In the genomic region with DNA sequence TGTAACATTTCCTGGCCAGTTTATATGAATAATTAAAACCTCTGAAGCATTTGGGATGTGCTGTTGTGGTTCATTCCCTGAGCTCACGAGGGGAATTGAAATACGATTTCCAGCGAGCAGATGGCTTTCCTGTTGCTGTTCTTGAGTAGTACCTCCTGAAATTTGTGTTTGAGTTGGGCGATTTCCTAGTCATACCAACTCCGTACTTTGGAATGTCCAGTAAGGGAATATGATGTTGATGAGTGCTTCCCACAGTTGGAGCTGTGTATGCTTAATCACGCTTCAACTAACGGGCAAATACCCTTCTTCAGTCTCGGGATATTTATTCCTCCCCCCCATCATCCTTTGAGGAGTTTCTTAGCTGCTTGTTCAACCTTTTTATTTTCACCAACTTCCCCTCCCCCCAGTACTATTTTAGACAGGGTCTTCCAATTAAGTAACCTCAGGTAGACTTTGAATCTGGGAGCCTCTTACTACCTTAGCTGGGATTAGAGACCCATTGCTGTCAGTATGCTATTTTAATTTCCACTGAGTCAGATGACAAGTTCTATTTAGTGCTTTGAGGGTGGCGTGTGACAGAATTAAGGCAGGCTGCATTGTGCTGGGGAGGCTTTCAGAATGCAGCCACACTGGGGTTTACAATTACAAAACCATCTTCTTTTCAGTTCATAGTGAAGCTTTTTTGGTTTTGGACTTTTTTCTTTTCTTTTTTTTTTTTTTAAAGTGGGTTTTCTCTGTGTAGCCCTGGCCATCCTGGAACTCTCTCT, we compare ENCODE assay signal across 24 mouse cellular contexts.
A peak's percentile ranks its signal among the peaks of the same experiment; 100 is the strongest.
DNase-seq lines count a peak whose midpoint lies in the region; ATAC-seq and TF ChIP-seq lines count a peak whose summit lies in the region.
"Had no signal": no experiment of that assay in that cellular context is flagged by ENCODE, and none has a peak within 500 bp of the region (broad histone marks: within the 10 kb centered on the region; RNA-seq: fewer than 3 reads in every experiment).

No protein-coding gene starts in this region.

- H3K4me2 ChIP-seq in liver, embryonic 12.5 days, result no peak overlapping the region
- H3K4me2 ChIP-seq in CH12.LX (ENCODE audit: insufficient read depth, low read depth, poor library complexity, severe bottlenecking), result no peak overlapping the region
- H3K4me2 ChIP-seq: forebrain, embryonic 15.5 days; hindbrain, embryonic 14.5 days; intestine, embryonic 15.5 days had no signal

- H3K4me3 ChIP-seq in liver, adult 2 months (ENCODE audit: insufficient read depth, low read depth, low read length), result no peak overlapping the region
- no peak overlapping the region for H3K4me3 ChIP-seq in liver, embryonic 12.5 days
- H3K4me3 ChIP-seq in CH12.LX (replicated peaks in 1 of 3; ENCODE audit: low read depth in 2 of 3, low read length in 2 of 3, poor library complexity in 1 of 3), result no peak overlapping the region
- no peak overlapping the region for H3K4me3 ChIP-seq in embryonic fibroblast, embryonic 13.5 days (ENCODE audit: insufficient read depth, low read length)
- H3K4me3 ChIP-seq: embryonic facial prominence, embryonic 10.5 days; erythroblast, embryonic 14.5 days; forebrain, embryonic 15.5 days; heart, embryonic 10.5 days; hindbrain, embryonic 10.5 days; intestine, embryonic 15.5 days had no signal

- H3K27me3 ChIP-seq in liver, adult 2 months (ENCODE audit: control insufficient read depth, insufficient read depth, low read length), result no peaks in the 10 kb centered on the region
- no peaks in the 10 kb centered on the region for H3K27me3 ChIP-seq in liver, embryonic 12.5 days (replicated peaks)
- no peaks in the 10 kb centered on the region for H3K27me3 ChIP-seq in CH12.LX (replicated peaks)
- H3K27me3 ChIP-seq: forebrain, embryonic 15.5 days; intestine, embryonic 15.5 days had no signal

- H3K79me2 ChIP-seq in liver, adult 2 months (ENCODE audit: control insufficient read depth, insufficient read depth, low read length), result peaks cover 34% of the 10 kb centered on the region
- H3K79me2 ChIP-seq in CH12.LX (replicated peaks; ENCODE audit: control insufficient read depth, extremely low read depth, insufficient read depth, poor library complexity, severe bottlenecking), result peaks cover 76% of the 10 kb centered on the region

- no peak for TF ChIP-seq RAD21 in CH12.LX (IDR thresholded peaks at IDR 0.05; ENCODE audit: low read depth, low read length)

- in situ Hi-C loops in CH12.LX (cut with MboI; ENCODE audit: low pct_ligation_motif_present, low pct_unique_long_range_greater_than_20kb, low sequenced_read_pairs), result no loop called here

- H3K9ac ChIP-seq in liver, adult 2 months (ENCODE audit: low read depth, low read length), result no peak overlapping the region
- H3K9ac ChIP-seq in liver, embryonic 12.5 days, result no peak overlapping the region
- no peak overlapping the region for H3K9ac ChIP-seq in CH12.LX (ENCODE audit: insufficient read depth, low read depth)
- H3K9ac ChIP-seq: forebrain, embryonic 15.5 days; hindbrain, embryonic 14.5 days; intestine, embryonic 15.5 days had no signal

- 0 out of 2 replicates have a peak, but pooled peaks have one; percentile 13 for TF ChIP-seq EP300 in CH12.LX (IDR thresholded peaks at IDR 0.05; ENCODE audit: low read length)

- TF ChIP-seq CTCF in liver, adult 2 months (IDR thresholded peaks at IDR 0.05; ENCODE audit: low read depth, low read length), result no peak
- TF ChIP-seq CTCF in CH12.LX (conservative IDR thresholded peaks at IDR 0.05 in 1 of 2, IDR thresholded peaks at IDR 0.05 in 1 of 2; ENCODE audit: low read depth in 2 of 2, low read length in 2 of 2), result no peak
- no peak for TF ChIP-seq CTCF in embryonic fibroblast, embryonic 13.5 days (IDR thresholded peaks at IDR 0.05; ENCODE audit: borderline replicate concordance, insufficient read depth, low read length)

- H3K4me1 ChIP-seq in liver, adult 2 months (ENCODE audit: control insufficient read depth, insufficient read depth, low read length), result peaks cover 7% of the 10 kb centered on the region
- H3K4me1 ChIP-seq in liver, embryonic 12.5 days, result peaks cover 17% of the 10 kb centered on the region
- peaks cover 0 to 58% of the 10 kb centered on the region in 2 experiments; a peak in 2 of 4 replicates for H3K4me1 ChIP-seq in CH12.LX (ENCODE audit: control insufficient read depth in 1 of 2, insufficient read depth in 2 of 2)
- H3K4me1 ChIP-seq in embryonic fibroblast, embryonic 13.5 days (ENCODE audit: control insufficient read depth, insufficient read depth, low read length), result peaks cover 3% of the 10 kb centered on the region
- H3K4me1 ChIP-seq: embryonic facial prominence, embryonic 10.5 days; hindbrain, embryonic 10.5 days; intestine, embryonic 15.5 days had no signal

- WGBS in liver, adult 2 months, result 31% methylated on average over 9 of the region's 9 CpGs
- 78% methylated on average over 9 of the region's 9 CpGs for WGBS in liver, embryonic 12.5 days (ENCODE audit: insufficient replicate concordance)

- no peaks in the 10 kb centered on the region for H3K36me3 ChIP-seq in liver, adult 2 months (ENCODE audit: control insufficient read depth, insufficient read depth, low read length)
- H3K36me3 ChIP-seq in liver, embryonic 12.5 days, result no peaks in the 10 kb centered on the region
- H3K36me3 ChIP-seq in CH12.LX (replicated peaks in 1 of 2; ENCODE audit: control insufficient read depth in 1 of 2, insufficient read depth in 1 of 2, low read length in 1 of 2), result peaks cover 0 to 19% of the 10 kb centered on the region in 2 experiments
- H3K36me3 ChIP-seq: forebrain, embryonic 15.5 days; heart, embryonic 10.5 days; hindbrain, embryonic 10.5 days; intestine, embryonic 15.5 days had no signal

- ATAC-seq in liver, embryonic 12.5 days, result no peak
- ATAC-seq in granulocyte monocyte progenitor cell, adult 5-6 weeks (replicated peaks; ENCODE audit: poor library complexity, severe bottlenecking), result no peak
- ATAC-seq: CD4-positive, CD25-positive, alpha-beta regulatory T cell, adult 4 months; forebrain, embryonic 15.5 days; intestine, embryonic 15.5 days had no signal

- peak; percentile 82 for DNase-seq in liver, adult 2 months (ENCODE audit: extremely low read depth, low read depth, low spot score)
- peak; percentile 41 for DNase-seq in A20 (ENCODE audit: low read depth, low spot score)
- DNase-seq in CH12.LX (ENCODE audit: extremely low read depth), result no peak
- no peak for DNase-seq in embryo, embryonic 10.5 days (ENCODE audit: low spot score)
- no peak for DNase-seq in urinary bladder, postnatal 10 days (ENCODE audit: low spot score)
- DNase-seq: adrenal gland, adult 8-10 months; adrenal gland, postnatal 36 days; B cell, adult 2 months; cerebellum, adult 11 months; cerebellum, adult 8-10 months; cerebellum, postnatal 14 days; gastrocnemius, postnatal 25 days; heart, adult 18-20 months had no signal

- TF ChIP-seq POLR2A in liver, adult 2 months (IDR thresholded peaks at IDR 0.05; ENCODE audit: extremely low read depth, insufficient read depth, low read length), result no peak
- TF ChIP-seq POLR2A in CH12.LX (IDR thresholded peaks at IDR 0.05; ENCODE audit: low read depth, low read length), result no peak
- no peak for TF ChIP-seq POLR2A in embryonic fibroblast, embryonic 13.5 days (IDR thresholded peaks at IDR 0.05; ENCODE audit: low read depth, low read length)

- no peak overlapping the region for H3K27ac ChIP-seq in liver, adult 2 months (replicated peaks; ENCODE audit: insufficient read depth, low read depth, low read length)
- H3K27ac ChIP-seq in liver, embryonic 12.5 days, result no peak overlapping the region
- H3K27ac ChIP-seq in CH12.LX (ENCODE audit: insufficient read depth, low read depth), result no peak overlapping the region
- peak overlapping the region; percentile 34; the same call in 1 of the 2 replicates for H3K27ac ChIP-seq in embryonic fibroblast, embryonic 13.5 days (ENCODE audit: insufficient read depth, low read length)
- H3K27ac ChIP-seq: embryonic facial prominence, embryonic 10.5 days; forebrain, embryonic 15.5 days; heart, embryonic 10.5 days; hindbrain, embryonic 10.5 days; hindbrain, embryonic 14.5 days; intestine, embryonic 15.5 days had no signal

- no peaks in the 10 kb centered on the region for H3K9me3 ChIP-seq in liver, embryonic 12.5 days (replicated peaks)
- no peaks in the 10 kb centered on the region for H3K9me3 ChIP-seq in CH12.LX (replicated peaks; ENCODE audit: low read length)
- H3K9me3 ChIP-seq: embryonic facial prominence, embryonic 10.5 days; forebrain, embryonic 15.5 days; heart, embryonic 10.5 days; hindbrain, embryonic 10.5 days; intestine, embryonic 15.5 days had no signal

- dilution Hi-C loops in CH12.LX (cut with MboI; ENCODE audit: extremely low pct_ligation_motif_present, extremely low pct_unique_long_range_greater_than_20kb, low sequenced_read_pairs), result no loop called here

TF ChIP-seq in CH12.LX, 34 proteins besides CTCF, POLR2A, EP300 and RAD21:
- TF ChIP-seq POLR2AphosphoS2 (IDR thresholded peaks at IDR 0.05; ENCODE audit: low read depth, low read length), result no peak
- TF ChIP-seq CHD1 (IDR thresholded peaks at IDR 0.05; ENCODE audit: low read depth, low read length), result no peak
- TF ChIP-seq MEF2A (IDR thresholded peaks at IDR 0.05; ENCODE audit: borderline replicate concordance, low read depth, low read length), result no peak
- TF ChIP-seq USF2 (conservative IDR thresholded peaks at IDR 0.05; ENCODE audit: low read depth, low read length), result no peak
- TF ChIP-seq NELFE (IDR thresholded peaks at IDR 0.05; ENCODE audit: low read depth, low read length), result no peak
- no peak for TF ChIP-seq SIN3A (IDR thresholded peaks at IDR 0.05; ENCODE audit: low read length)
- no peak for TF ChIP-seq ETS1 (conservative IDR thresholded peaks at IDR 0.05; ENCODE audit: low read depth, low read length)
- no peak for TF ChIP-seq RCOR1 (conservative IDR thresholded peaks at IDR 0.05; ENCODE audit: low read depth, low read length)
- no peak for TF ChIP-seq ZC3H11A (IDR thresholded peaks at IDR 0.05; ENCODE audit: low read depth, low read length)
- no peak for TF ChIP-seq HCFC1 (IDR thresholded peaks at IDR 0.05; ENCODE audit: low read depth, low read length)
- no peak for TF ChIP-seq PAX5 (IDR thresholded peaks at IDR 0.05; ENCODE audit: low read length)
- TF ChIP-seq TCF12 (IDR thresholded peaks at IDR 0.05; ENCODE audit: low read depth, low read length), result no peak
- TF ChIP-seq MAX (IDR thresholded peaks at IDR 0.05; ENCODE audit: low read length), result no peak
- no peak for TF ChIP-seq MXI1 (IDR thresholded peaks at IDR 0.05; ENCODE audit: low read depth, low read length)
- TF ChIP-seq GABPA (IDR thresholded peaks at IDR 0.05; ENCODE audit: insufficient replicate concordance, low read depth, low read length), result no peak
- TF ChIP-seq MYC (IDR thresholded peaks at IDR 0.05; ENCODE audit: low read depth, low read length), result no peak

Comparison
In these comparisons a context has a peak if more than half of its experiments do, and no peak if none do; other contexts are left out.
1. DNase-seq: peak in liver, adult 2 months (single experiment) and A20 (single experiment); none in CH12.LX (single experiment), embryo, embryonic 10.5 days (single experiment) and urinary bladder, postnatal 10 days (single experiment).